Mouse (Mus musculus): ENCODE data around the gene Marcksl1.

Gene Marcksl1

DNA sequence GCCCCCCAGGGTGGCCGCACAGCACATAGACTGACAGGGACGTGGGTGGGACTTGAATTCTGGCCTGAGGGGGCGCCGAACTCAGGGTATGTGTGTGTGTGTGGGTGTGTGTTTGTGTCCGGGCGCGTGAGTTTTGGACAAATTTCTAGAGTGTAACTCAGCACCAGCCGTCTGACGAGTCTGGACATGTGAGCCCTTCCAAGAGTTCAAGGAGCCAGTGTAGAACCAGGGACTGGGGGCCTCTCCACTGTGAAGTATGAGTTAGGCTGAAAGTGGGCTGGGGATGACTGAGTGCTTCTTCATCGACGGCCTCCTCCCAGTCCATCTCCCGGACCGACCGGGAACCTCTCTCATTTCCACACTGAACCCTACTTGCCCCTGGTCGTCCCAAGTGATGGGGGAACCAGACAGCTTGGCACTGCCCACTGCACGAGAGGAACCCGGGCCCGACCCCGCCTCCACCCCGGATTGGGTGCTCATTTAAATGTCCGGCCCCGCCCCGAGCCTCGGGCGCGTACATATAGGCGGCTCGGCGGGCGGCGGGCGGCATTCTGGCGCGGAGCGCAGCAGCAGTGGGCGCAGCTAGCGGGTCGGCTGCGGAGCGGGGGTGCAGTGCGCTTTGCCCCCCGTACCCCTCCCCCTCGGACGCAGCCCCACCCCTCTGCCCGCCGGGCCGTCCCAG is at the start of gene Marcksl1:
Gene Marcksl1 (plus strand): TSS at position 496 of the 682 bp plus-strand sequence.
- DNase-seq: peak; percentile 94

DNA sequence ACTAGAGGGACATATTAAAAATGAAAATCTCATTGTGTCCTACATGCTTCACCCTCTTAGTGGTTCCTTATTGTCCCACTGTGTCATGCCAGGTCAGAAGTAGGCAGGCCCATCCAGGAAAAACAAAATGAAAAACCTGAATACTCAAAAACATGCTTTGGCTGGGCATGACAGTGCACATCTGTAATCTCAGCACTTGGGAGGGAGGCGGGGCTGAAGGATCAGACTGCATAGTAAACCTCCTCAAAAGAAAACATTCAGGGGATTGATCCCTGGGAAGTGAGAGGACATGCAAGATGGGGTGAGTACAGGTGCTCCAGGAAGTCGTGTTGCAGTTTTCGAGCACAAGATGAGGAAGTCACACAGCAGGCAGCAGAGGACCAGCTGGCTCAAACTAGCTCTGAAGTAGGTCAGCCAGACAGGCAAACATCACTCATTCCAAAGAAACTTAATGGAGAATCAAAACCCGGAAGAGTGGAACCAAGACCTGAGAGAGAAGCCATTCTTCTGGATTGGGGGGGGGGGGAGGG is 49.0 kb upstream of the Marcksl1 start:
- DNase-seq: no peak

DNA sequence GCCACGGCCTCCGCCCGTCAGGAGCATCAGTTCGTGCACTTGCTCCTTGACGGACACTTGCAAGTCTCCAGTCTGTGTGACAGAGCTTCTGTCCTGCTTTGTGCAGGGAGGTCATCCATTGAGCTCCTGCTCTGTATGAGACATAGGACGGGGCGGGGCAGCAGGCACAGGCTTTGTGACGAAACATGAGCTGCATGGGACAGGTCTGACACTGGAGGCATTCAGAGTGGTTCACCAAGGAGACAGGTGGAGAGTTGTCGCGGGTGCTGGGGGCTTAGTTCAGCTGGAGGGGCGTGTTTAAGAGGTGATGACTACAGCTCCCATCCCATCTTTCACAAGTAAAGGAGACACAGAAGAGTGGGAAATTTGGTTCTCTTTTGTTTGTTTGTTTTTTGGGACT is 37.3 kb upstream of the Marcksl1 start:
- no peak for DNase-seq

DNA sequence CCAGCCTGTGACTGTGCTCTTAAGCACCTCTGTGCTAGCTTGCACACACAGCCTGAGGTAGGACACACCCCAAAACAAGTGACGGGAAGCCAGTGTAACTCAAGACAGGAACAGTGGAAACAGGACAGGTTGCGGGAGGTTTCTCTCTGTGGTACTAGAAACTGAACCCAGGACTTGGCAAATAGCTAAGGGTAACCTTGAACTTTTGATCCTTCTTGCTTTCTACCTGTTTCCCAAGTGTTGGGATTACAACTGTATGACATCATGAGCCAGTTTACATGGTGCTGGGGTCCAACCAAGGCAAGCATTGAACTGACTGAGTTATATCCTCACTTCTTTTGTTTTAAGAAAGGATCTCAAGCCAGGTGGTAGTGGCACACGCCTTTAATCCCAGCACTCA is 33.5 kb upstream of the Marcksl1 start:
- DNase-seq: no peak

DNA sequence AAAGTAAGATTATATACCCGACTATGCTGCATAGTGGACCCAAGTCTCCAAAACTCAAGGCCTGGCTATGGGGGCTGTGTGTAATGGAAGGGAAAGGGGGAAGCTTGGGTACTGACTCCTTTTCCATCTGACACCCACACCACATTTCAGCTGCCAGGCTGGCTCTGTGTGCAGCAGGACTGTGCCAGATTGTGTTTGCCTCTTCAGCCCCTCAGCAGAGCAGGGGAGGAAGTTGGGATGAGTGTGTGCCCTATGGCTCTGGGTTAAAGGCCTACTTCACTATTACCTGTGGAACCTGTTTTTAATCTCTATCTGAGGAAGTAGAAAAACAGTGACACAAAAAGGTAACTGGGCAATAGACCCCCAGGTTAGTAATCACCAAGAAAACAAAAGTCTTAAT is 32.3 kb upstream of the Marcksl1 start:
- DNase-seq: no peak

DNA sequence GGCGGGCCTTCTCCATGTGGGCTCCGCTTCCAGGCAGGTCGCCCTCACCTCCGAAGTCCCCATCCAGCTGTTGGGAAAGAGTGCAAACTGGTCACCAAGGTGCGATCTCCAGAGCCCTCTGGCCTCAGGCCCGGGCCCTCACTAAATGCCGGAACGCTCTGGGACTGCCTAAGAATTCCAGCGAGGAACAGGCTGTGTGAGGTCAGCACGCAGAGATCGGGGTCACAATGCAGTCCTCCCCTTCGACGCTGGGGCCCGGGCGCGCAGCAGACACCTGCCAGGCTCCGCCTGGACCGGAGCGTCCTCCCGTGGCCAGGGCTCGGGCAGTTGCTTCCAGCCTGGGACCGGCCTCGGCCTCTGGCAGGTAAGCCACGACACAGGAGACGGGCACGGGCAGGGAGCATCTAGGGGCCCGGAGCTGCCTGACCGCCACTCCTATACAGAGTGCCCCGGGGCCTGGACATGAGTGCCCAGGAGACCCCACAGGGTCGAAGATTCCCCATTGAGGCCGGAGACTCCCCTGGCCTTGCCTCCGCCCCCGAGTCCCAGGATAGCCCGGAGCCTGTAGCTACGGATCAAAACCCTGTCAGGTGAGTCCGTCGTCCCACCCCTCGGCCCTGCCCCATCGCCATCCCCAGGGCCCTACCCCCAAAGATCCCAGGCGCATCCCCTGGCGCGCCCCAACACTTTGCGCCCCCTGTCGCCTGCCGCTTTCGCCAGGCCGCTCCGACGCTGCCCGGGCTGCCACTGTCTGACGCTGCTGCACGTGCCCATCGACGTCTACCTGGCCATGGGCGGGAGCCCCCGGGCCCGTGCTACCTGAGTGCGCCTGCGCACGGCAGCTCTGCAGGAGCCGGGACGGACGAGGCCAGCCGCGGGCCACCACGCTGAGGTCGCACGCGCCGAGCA is 22.2 kb upstream of the Marcksl1 start, which contains the start of the genes Tssk3 and Fam229a:
Gene Tssk3 (minus strand): TSS at position 51 of the 909 bp plus-strand sequence.
Gene Fam229a (plus strand): TSS at position 219 of the 909 bp plus-strand sequence.
- peak; percentile 57 for DNase-seq

DNA sequence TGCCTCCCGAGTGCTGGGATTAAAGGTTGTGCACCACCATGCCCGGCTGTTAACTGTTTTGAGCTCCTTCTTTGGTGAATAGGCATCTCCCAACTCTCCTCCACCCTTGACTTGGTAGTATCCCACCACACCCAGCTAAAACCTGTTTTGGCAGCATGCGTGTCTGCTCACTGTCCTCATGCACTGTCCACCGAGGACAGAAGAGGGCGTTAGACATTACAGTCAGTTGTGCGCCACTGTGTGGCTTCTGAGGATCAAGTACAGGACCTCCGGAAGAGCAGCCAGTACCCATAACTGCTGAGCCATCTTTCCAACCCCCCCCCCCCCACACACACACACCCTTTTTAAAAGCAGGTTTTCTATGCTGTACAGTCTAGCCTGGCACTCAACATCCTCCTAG is 18.7 kb upstream of the Marcksl1 start:
- DNase-seq: no peak

DNA sequence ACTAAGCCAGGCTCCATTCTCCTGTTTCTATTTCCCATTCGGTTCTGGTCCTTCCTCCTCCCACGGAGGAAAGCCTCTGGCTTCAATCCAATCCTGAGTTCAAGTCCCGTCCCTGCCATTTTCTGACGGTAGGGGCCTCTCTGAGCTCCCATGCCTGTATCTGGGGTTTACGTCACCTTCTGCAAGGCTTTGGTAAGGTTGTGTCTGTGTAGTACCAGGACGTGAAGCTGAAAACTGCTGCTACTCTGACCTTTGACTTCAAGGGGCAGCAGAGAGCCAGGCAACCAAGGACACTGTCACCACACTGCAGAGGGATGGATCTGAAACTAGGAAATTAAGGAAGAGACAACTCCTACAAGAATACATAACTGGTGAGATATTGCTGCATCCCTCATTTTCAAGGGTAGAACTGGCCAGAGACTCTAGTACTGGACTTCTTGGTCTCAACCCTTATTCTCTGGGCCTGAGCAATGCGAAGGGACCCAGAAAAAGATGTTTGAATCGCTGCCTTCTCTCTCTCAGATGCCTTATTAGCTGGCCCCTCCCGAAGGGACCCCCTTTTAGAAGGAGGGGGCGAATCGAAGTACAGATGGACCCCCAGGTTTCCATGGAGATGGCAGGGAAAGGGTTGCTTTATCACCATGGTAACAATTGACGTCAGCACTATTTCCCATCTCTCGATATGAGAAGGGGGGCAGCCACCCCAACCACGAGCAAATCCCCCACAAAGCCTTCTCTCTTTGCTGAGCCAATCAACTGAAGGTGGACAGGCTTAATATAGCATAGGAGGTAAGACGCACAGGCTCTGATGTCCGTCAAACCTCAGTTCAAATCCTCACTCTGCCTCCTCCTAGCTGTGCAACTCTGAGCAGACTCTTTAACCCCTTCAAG is 17.5 kb upstream of the Marcksl1 start:
- DNase-seq: peak; percentile 38

DNA sequence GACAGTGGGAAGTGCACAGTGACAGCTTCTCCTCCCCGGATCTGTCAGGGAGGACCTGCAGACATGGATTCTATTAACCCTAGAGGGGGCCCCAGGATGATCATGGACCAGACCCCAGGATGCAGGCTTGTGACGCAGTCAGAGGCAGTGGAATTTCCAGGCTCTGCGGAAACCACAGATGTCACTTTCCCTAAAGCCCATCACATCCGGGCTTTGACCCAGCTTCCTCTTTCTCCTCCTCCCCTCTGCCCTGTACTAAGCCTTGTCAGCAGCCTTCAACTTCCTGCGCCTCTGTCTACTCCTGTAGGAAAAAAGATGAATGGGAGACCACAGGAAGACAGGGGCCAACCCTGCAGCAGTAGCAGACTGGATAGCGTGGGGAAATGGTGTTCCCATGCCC is 16.8 kb upstream of the Marcksl1 start:
- DNase-seq: peak; percentile 35

DNA sequence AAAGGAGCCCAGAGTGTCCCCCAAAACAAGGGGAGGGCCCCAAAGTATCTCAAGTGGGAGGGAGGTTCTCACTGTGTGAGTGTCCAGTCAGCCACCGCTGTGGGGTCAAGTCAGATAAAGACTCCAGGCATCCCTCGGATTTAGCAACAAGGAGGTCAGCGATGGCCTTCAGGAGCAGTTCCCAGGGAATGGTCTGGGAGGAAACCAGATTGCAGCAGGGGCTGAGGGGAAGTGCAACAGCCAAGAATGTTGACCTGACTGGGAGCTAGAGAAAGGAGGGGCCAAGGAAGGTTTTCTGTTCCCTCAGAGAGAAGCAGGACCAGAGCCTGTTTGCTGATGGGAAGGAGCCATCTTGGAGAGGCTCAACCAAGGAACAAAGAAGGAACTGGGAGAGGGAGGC is 14.4 kb upstream of the Marcksl1 start:
- DNase-seq: no peak

DNA sequence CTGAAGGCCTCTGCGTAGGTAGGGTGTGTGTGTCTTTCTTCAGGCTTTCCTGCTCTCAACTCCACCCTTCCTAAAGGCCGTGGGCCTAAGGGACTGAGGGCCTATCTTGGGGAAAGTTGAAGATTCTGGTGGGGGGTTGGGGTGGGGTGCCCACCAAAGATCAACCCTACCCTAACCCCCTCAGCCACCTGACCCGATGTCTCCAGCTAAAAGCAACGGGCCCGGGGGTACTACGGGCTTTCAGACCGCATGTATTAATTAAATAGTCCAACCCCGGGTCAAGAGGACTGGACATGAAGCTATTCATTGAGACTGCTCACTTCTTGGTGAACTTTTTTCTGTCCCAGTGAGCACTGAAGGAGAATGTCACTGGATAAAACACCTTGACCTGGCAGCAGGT is 13.4 kb upstream of the Marcksl1 start:
- no peak for DNase-seq

DNA sequence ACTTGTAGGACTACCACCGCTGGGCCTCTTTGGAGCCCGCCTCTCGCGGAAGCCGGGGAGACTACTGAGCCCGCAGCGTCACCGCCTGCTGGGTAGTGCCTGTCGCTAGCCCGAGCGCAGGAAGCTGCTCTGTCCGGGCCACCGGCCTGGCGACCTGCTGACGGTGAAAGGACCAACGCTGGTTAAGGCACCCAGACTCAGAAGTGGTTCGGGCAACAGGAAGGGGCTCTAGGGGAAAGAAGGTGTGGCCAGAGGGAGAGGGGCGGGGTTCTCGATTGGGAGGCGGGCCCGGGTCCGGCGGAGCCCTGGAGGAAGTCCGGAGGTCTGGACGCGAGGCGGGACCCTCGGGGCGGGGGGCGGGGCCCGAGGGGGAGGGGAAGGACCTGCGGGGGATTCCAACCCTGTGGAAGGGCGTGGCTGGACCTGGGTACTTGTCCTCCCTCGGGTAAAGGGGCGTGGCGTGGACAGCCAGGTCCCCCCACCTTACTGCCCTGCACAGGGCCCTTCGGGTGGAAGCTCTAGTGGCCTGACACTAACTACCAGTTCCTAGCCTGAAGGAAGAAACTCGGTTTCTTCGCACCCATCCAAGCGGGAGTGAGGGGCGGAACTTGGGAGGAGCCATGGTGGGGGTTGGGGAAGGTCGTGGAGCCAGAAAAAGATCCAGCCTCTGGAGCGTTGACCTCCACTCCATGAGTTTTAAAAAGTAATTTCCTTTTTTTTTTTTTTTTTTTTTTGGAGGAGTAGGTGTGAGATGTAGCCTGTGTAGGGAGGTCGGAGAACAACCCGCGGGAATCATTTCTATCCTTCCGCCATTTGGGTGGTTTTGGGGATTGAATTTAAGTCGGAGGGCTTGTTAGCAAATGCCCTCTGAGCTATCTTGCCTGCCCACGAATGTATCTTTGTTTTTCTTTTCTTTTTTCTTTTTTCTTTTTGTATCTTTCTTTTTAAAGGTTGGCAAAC is 12.5 kb upstream of the Marcksl1 start:
- DNase-seq: peak; percentile 95

DNA sequence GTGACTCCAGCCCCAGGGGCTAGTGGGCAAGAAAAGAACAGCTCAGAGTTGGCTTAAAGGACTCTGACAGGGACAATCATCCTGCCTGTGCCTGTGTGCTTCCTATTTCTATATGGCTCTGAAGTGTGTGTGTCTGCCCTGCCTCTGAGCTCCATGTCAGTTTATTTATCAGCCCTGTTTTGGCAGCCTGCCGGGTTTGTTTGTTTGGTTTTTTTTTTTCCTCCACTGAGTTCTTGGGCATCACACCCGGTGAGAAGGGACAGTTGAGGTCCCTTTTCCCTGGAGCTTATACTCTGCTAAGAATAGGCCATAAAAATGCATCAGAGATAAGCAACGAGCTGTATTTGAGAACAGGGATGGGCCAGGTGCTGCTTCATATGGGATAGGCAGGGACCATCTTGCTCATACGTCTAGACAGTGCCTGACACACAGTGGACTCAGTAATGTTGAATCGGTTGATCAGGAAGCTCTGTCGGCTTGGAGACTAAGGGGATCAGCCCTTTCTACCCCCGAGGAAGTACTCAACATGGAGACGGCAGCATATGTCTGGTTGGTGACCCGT is 11.0 kb upstream of the Marcksl1 start:
- no peak for DNase-seq

DNA sequence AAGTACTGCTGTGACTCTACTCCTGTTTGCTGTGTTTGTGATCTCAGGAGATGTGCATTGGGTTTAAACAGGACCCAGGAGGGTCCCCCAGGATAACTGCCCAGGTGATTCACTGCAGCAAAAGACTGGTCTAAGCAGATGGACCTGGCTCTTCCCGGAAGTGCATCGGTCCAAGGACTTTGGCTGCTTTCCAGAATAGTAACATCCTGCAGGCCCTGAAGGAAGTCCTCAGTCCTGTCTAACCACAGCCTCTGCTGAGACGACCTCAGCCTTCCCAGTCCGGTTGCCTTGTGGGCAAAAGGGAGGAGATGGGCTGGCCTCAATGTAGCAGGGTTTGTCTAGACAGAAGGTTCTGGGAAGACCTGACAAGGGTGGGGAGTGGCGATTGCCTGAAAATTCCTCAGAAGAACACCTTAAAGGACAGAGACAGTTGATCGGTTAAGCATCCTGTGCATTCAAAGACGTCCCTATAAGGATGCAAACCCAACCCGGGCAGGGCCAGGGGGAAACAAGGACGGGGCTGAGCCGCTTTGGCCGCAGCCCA is 10.4 kb upstream of the Marcksl1 start:
- no peak for DNase-seq

DNA sequence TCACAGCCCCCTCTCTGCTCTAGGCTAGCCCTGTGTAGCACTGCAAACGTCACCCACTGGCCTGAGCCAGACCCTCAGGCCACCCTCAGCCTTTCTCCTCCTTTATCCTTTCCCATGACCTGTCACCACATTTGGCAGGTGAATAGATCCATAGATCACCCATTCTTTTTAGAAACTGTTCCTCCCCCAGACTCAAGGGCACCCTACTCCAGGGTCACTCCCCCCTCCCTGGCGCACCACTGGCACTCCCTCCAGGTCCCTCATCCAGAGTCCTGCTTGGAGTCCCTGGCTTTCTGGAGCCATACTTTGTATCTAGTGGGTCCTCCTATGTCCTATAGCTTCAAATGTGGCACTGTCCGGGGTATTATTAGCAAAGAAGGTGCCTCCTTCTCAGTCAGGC is 7.9 kb upstream of the Marcksl1 start:
- no peak for DNase-seq

DNA sequence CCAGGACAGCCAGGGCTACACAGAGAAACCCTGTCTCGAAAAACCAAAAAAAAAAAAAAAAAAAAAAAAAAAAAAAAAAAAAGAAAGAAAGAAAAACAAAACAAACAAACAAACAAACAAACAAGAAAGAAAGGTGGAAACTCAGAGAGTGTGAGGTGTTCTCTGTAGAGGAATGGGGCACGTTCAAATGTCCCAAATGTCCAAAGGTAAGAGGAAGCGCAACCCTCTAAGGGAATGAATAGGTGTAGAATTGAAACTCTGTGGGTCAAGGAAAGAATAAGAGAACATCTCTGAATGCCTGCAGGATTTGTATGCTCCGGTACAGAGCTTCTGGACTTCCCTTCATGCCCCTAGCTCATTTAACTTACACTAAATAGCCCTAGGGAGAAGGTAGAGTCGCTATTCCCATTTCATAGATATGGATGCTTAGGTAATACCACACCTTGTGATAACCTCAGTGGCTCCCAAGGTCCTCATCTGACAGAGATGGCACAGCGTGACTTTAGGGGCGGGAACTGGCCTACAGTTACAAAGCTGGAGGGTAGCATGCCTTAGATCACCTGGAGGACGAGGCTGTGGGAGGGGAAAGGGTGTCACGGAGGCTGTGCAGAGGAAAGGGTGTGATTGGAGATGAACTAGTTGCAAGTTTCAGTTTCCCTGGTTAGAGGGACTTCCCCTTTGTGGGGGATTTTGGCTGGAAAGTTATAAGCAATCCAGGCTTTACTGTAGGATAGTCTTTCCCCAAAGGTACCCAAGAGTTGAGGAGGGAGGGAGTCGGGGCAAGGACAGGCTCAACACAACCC is 5.7 kb upstream of the Marcksl1 start:
- DNase-seq: no peak

DNA sequence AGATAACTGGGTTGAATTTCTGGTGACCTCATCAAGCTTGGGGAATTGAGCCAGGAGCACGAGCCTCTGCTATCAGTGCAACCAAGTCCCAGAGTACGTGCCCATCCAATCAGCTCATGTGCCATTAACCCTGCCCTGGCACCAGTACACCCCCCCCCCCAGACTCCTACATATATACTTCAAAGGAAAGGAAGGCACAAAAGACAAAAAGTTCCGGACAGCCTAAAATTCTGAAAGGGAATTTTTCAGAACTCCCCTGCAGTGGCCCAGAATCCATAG is 5.2 kb upstream of the Marcksl1 start:
- no peak for DNase-seq

DNA sequence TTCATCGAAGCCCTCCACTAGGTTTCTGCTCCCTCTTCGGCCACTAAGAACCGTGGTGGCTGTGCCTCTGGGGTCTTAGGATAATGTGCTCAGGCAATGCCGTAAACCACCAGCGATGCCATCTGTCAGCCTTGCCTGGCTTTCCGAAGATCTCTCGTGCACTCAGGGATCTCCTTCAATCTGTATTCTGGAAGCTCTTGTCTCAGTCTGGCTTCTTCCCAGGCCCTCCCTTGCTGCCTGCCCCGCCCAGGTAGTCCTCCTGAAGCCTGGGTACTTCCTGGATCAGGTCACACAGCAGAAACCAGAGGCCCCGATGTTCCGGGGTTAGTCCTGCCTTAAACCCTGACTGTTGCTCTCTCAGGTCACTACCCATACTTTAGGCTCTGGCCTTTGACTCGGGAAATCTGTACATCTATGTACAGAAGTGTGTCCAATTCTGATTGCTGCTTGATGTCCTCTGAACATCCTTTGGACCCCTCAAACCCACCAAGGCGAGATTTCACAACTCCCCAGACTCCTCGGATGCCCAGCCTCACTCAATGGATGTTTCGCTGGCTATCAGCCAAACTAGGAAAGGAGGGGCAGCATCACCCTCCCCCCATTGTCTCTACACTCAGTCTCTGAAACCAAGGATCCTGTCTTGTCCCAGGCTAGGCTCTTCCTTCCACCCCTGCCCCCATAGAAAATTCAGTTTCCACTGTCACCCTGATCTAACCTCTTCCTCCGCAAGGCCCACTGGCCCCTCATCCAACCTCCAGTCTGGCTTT is 4.4 kb upstream of the Marcksl1 start:
- DNase-seq: no peak

DNA sequence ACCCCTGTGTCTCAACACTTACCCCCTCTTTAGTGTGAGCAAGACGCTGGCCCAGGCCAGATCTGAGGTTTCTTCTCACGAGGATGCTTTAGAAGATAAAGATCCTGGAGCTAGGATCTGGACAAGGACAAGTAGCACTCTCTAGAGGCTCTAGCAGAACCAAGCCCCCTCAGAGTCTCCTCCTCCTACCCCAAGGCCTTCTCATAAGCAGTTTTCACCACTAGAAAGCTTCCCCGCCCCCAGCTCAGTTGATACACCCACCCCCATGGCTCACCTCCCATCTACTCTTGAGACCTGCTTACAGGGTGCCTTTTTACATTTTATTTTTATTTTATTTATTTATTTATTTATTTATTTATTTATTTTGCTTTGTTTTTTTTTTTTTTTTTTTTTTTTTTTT is 3.7 kb upstream of the Marcksl1 start:
- DNase-seq: no peak

Data from embryo, embryonic 11 days (tissue).